Mouse (Mus musculus): ENCODE data around the gene Bap1. TPM values are rescaled to one million over a fixed set of nuclear protein-coding genes. Genes with fewer than 3 reads are reported as not detected.

The Bap1 gene
- polyA plus RNA-seq, 1 experiment, result 42.2 TPM

DNA sequence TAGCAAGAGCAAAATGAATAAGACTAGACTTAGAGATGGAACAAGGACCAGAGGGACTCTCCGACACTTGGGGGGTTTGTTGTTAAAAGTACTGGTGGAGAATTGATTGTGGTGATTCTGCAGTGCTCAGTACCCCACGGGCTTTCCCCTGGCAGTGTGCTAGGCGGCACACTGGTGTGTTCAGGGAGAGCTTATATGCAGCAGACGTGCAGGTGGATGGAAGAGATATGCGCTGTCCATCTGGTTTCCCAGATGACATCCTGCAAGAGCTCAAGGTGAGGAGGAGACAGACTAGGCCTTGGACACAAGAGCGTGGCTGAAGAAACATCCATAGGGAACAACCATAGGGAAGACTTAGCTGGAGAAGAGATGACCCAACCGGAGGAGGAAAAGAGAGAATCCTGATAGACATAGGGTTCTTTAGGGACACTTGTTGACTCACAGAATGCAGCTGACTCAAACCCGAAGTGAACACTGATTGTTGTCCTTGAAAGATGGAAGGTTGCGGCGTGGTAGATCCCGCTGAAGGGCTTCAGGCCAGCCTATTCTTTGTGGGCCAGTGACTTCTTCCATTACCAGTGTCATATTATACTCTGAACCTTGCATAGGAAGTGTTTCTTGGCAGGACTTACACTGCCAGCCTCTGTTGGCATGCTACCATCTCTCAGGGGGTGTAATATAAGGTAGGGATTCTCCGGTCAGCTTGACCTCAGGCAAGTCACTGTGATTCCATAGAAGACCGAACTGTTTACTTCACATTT, 44.0 kb upstream of the Bap1 start:
- peak overlapping the region; percentile 61 for H3K4me3 ChIP-seq (ENCODE audit: low read depth, low read length)
- H3K36me3 ChIP-seq (ENCODE audit: control insufficient read depth, insufficient read depth, low read length, poor library complexity, severe bottlenecking), result peaks cover 15% of the 10 kb centered on the region
- TF ChIP-seq CTCF (IDR thresholded peaks at IDR 0.05; ENCODE audit: low read depth, low read length) (no peak), EP300 (IDR thresholded peaks at IDR 0.05; ENCODE audit: insufficient read depth, low read depth, low read length) (no peak), POLR2A (IDR thresholded peaks at IDR 0.05; ENCODE audit: insufficient read depth, low read length) (no peak)
- peaks cover 3% of the 10 kb centered on the region for H3K4me1 ChIP-seq (ENCODE audit: control insufficient read depth, insufficient read depth, low read length)
- no peaks in the 10 kb centered on the region for H3K9me3 ChIP-seq (replicated peaks; ENCODE audit: control insufficient read depth, insufficient read depth, low read length, poor library complexity, severe bottlenecking)
- H3K27me3 ChIP-seq (ENCODE audit: control insufficient read depth, insufficient read depth, low read length, poor library complexity, severe bottlenecking), result no peaks in the 10 kb centered on the region
- no peak overlapping the region; the same call in 1 of the 2 replicates for H3K9ac ChIP-seq (ENCODE audit: low read depth, poor library complexity, severe bottlenecking)
- H3K27ac ChIP-seq (ENCODE audit: insufficient read depth, low read length), result no peak overlapping the region

DNA sequence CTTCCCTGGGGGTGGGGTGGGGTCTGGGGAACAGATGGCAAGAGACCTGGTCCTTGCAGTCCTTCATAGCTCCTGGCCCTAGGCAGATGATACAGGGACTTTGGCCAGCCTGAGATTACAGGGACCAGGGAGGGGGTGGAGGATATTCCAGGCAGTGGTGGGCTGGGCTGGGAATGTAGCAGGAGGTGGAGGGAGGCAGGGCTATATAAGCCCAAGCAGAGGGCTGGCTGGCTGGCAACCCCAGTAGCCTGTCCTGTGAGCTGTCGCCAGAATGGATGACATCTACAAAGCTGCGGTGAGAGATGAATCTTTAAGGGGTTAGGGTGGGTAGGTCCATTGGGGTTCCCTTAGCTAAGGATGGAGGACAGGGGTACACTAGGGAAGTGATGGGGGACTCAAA, 43.2 kb upstream of the Bap1 start, which contains the start of gene Tnnc1:
Tnnc1 (plus strand) TSS at position 229 of the 400 bp plus-strand sequence.
- H3K27me3 ChIP-seq (ENCODE audit: control insufficient read depth, insufficient read depth, low read length, poor library complexity, severe bottlenecking), result no peaks in the 10 kb centered on the region
- 0 out of 2 replicates have a peak within 1 kb of the TSS, but pooled peaks have one; percentile 61 for H3K4me3 ChIP-seq (ENCODE audit: low read depth, low read length)
- no peaks in the 10 kb centered on the region for H3K9me3 ChIP-seq (replicated peaks; ENCODE audit: control insufficient read depth, insufficient read depth, low read length, poor library complexity, severe bottlenecking)
- TF ChIP-seq CTCF (IDR thresholded peaks at IDR 0.05; ENCODE audit: low read depth, low read length) (no peak), EP300 (IDR thresholded peaks at IDR 0.05; ENCODE audit: insufficient read depth, low read depth, low read length) (no peak), POLR2A (IDR thresholded peaks at IDR 0.05; ENCODE audit: insufficient read depth, low read length) (no peak)
- no peak within 1 kb of the TSS for H3K9ac ChIP-seq (ENCODE audit: low read depth, poor library complexity, severe bottlenecking)
- H3K4me1 ChIP-seq (ENCODE audit: control insufficient read depth, insufficient read depth, low read length), result peaks cover 3% of the 10 kb centered on the region
- no peak within 1 kb of the TSS for H3K27ac ChIP-seq (ENCODE audit: insufficient read depth, low read length)
- H3K36me3 ChIP-seq (ENCODE audit: control insufficient read depth, insufficient read depth, low read length, poor library complexity, severe bottlenecking), result peaks cover 8% of the 10 kb centered on the region

DNA sequence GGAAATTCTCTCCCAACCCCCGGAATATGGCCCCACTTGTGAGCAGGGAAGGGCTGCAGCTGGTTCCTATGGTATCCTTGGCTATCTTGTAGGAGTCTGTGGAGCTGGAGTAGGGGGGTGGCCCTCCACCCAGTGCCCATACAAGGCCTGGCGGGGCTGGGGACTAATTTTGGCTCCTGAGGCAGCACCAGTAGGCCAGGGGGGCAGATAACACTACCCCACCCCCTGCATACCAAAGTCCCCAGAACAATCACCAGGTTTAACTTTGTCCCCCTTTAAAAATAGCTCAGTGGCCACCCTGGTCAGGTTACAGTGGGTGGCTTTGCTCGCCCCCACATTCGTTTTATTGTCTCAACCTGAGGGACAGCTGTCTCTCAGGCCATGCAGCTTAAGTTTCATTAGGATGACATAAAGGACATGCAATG, 42.1 kb upstream of the Bap1 start:
- Histone ChIP-seq H3K4me1 (ENCODE audit: control insufficient read depth, insufficient read depth, low read length) (peaks cover 3% of the 10 kb centered on the region), H3K36me3 (ENCODE audit: control insufficient read depth, insufficient read depth, low read length, poor library complexity, severe bottlenecking) (no peaks in the 10 kb centered on the region), H3K4me3 (ENCODE audit: low read depth, low read length) (no peak overlapping the region), H3K27ac (ENCODE audit: insufficient read depth, low read length) (no peak overlapping the region), H3K9me3 (replicated peaks; ENCODE audit: control insufficient read depth, insufficient read depth, low read length, poor library complexity, severe bottlenecking) (no peaks in the 10 kb centered on the region), H3K27me3 (ENCODE audit: control insufficient read depth, insufficient read depth, low read length, poor library complexity, severe bottlenecking) (no peaks in the 10 kb centered on the region), H3K9ac (ENCODE audit: low read depth, poor library complexity, severe bottlenecking) (no peak overlapping the region)
- TF ChIP-seq EP300 (IDR thresholded peaks at IDR 0.05; ENCODE audit: insufficient read depth, low read depth, low read length), result no peak
- TF ChIP-seq CTCF (IDR thresholded peaks at IDR 0.05; ENCODE audit: low read depth, low read length), result no peak
- no peak for TF ChIP-seq POLR2A (IDR thresholded peaks at IDR 0.05; ENCODE audit: insufficient read depth, low read length)

DNA sequence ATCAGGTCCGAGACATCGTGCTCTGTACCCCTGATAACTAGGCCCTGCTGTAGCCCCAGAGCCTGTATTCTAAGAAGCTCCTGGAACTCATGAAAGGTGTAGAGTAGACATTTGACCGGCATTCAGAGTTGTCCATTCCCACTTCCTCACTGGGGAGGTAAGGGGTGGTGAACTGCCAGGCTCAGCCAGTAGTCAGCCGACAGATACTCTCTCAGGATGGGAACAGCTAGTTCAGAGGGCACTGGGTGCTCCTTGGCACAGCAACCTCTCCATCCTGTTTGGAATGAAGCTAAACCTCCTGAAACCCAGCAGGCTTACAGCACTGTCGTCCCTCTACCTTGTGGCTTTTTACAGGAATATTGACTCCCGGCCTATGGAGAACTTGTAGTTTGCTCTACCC, 39.4 kb upstream of the Bap1 start:
- H3K9ac ChIP-seq (ENCODE audit: low read depth, poor library complexity, severe bottlenecking), result no peak overlapping the region

DNA sequence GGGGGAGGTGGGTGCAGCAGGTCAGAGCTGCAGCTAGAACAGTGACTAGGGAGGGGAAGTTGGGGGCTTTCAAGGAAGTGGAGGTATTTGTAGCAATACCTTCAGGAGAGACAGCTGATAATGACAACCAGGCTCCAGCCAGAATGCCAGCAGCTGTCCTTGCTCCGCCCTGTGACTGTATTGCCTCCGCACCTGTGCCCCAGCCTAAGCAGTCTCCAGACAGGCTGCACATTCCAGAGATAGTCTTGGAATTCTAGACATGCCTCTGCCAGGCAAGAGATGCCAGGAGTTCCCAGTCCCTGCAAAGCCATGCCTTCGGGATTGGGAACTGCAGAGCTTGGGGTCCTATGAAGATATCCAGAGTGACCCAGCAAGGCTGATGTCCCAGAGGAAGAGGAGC, 38.8 kb upstream of the Bap1 start:
- Histone ChIP-seq H3K9ac (ENCODE audit: low read depth, poor library complexity, severe bottlenecking) (no peak overlapping the region), H3K9me3 (replicated peaks; ENCODE audit: control insufficient read depth, insufficient read depth, low read length, poor library complexity, severe bottlenecking) (no peaks in the 10 kb centered on the region), H3K27me3 (ENCODE audit: control insufficient read depth, insufficient read depth, low read length, poor library complexity, severe bottlenecking) (no peaks in the 10 kb centered on the region), H3K4me3 (ENCODE audit: low read depth, low read length) (no peak overlapping the region), H3K36me3 (ENCODE audit: control insufficient read depth, insufficient read depth, low read length, poor library complexity, severe bottlenecking) (no peaks in the 10 kb centered on the region), H3K4me1 (ENCODE audit: control insufficient read depth, insufficient read depth, low read length) (no peaks in the 10 kb centered on the region), H3K27ac (ENCODE audit: insufficient read depth, low read length) (no peak overlapping the region)
- TF ChIP-seq EP300 (IDR thresholded peaks at IDR 0.05; ENCODE audit: insufficient read depth, low read depth, low read length) (no peak), POLR2A (IDR thresholded peaks at IDR 0.05; ENCODE audit: insufficient read depth, low read length) (no peak), CTCF (IDR thresholded peaks at IDR 0.05; ENCODE audit: low read depth, low read length) (no peak)

More for the DNA sequence above, 39.4 kb upstream of the Bap1 start:
- no peak overlapping the region for H3K4me3 ChIP-seq (ENCODE audit: low read depth, low read length)
- no peak overlapping the region for H3K27ac ChIP-seq (ENCODE audit: insufficient read depth, low read length)
- no peak for TF ChIP-seq EP300 (IDR thresholded peaks at IDR 0.05; ENCODE audit: insufficient read depth, low read depth, low read length)
- TF ChIP-seq CTCF (IDR thresholded peaks at IDR 0.05; ENCODE audit: low read depth, low read length), result no peak
- no peak for TF ChIP-seq POLR2A (IDR thresholded peaks at IDR 0.05; ENCODE audit: insufficient read depth, low read length)
- H3K4me1 ChIP-seq (ENCODE audit: control insufficient read depth, insufficient read depth, low read length), result no peaks in the 10 kb centered on the region
- no peaks in the 10 kb centered on the region for H3K27me3 ChIP-seq (ENCODE audit: control insufficient read depth, insufficient read depth, low read length, poor library complexity, severe bottlenecking)
- H3K36me3 ChIP-seq (ENCODE audit: control insufficient read depth, insufficient read depth, low read length, poor library complexity, severe bottlenecking), result no peaks in the 10 kb centered on the region
- H3K9me3 ChIP-seq (replicated peaks; ENCODE audit: control insufficient read depth, insufficient read depth, low read length, poor library complexity, severe bottlenecking), result no peaks in the 10 kb centered on the region

DNA sequence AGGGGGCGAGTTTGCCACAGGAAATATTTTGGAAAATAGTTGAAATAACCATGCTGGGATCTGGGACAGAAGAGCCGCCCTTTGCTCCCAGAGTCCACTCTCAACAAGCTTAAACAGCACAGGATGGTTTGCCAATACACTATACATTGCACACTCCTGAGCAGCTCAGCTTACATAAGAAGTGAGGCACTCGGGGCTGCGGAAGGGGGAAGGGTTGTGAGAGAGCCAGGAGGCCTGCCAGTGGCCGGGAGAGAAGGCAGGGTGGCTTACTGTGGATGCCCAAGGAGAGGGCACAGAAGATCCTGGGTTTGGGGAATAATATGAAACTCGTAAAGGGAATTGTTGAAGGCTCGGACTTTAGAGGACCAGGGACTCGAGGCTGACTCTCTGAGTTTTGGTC, 37.4 kb upstream of the Bap1 start:
- Histone ChIP-seq H3K27me3 (ENCODE audit: control insufficient read depth, insufficient read depth, low read length, poor library complexity, severe bottlenecking) (no peaks in the 10 kb centered on the region), H3K27ac (ENCODE audit: insufficient read depth, low read length) (no peak overlapping the region), H3K4me3 (ENCODE audit: low read depth, low read length) (no peak overlapping the region), H3K9me3 (replicated peaks; ENCODE audit: control insufficient read depth, insufficient read depth, low read length, poor library complexity, severe bottlenecking) (no peaks in the 10 kb centered on the region), H3K36me3 (ENCODE audit: control insufficient read depth, insufficient read depth, low read length, poor library complexity, severe bottlenecking) (no peaks in the 10 kb centered on the region), H3K9ac (ENCODE audit: low read depth, poor library complexity, severe bottlenecking) (no peak overlapping the region), H3K4me1 (ENCODE audit: control insufficient read depth, insufficient read depth, low read length) (no peaks in the 10 kb centered on the region)
- TF ChIP-seq CTCF (IDR thresholded peaks at IDR 0.05; ENCODE audit: low read depth, low read length), result no peak
- TF ChIP-seq POLR2A (IDR thresholded peaks at IDR 0.05; ENCODE audit: insufficient read depth, low read length), result no peak
- TF ChIP-seq EP300 (IDR thresholded peaks at IDR 0.05; ENCODE audit: insufficient read depth, low read depth, low read length), result no peak

Measured in ES-Bruce4 (cell line).